Mouse (Mus musculus): ENCODE measurements around the gene Hist2h3c2.

Gene Hist2h3c2

GRCm38 (mm10) chr3:96197129-96197749, 41.7 kb downstream of the Hist2h3c2 start:
- DNase-seq (ENCODE audit: low read depth, low spot score), result peak; percentile 90

GRCm38 (mm10) chr3:96196437-96197128, 42.3 kb downstream of the Hist2h3c2 start:
- DNase-seq (ENCODE audit: low read depth, low spot score), result no peak

- no peak for DNase-seq (ENCODE audit: low read depth, low spot score)
These were observed 43.2 kb downstream of the Hist2h3c2 start for GRCm38 (mm10) chr3:96195616-96196313.

- DNase-seq (ENCODE audit: low read depth, low spot score), result no peak
These were observed 44.0 kb downstream of the Hist2h3c2 start for GRCm38 (mm10) chr3:96194966-96195365.

GRCm38 (mm10) chr3:96192977-96193376, 46.0 kb downstream of the Hist2h3c2 start:
- DNase-seq (ENCODE audit: low read depth, low spot score), result no peak
